Mouse (Mus musculus): ENCODE measurements around the gene Tspan32.

GRCm38 (mm10) chr7:143053008-143053899 is 48.4 kb downstream of the Tspan32 start:
- TF ChIP-seq CTCF (IDR thresholded peaks at IDR 0.05; ENCODE audit: extremely low read depth, insufficient read length, insufficient replicate concordance, low read depth, low read length) (no peak), POLR2A (IDR thresholded peaks at IDR 0.05; ENCODE audit: low read depth, low read length) (no peak)
